Mouse (Mus musculus) embryonic facial prominence, embryonic 13.5 days (tissue): ENCODE measurements around the gene Dap3. TPM values are rescaled to one million over a fixed set of nuclear protein-coding genes. Genes with fewer than 3 reads are reported as not detected.

ENCODE experiments used
- ATAC-seq: fragments of 200-750 bp; cut with Nextera tagmentation; 2 replicates; pipeline ENCODE4 v1.8.0; 2017; ENCODE audit warnings: low read depth; ENCODE audit not compliant: insufficient number of reproducible peaks, insufficient read depth, low FRiP score, low TSS enrichment
- H3K27ac ChIP-seq: fragments of 300-500 bp; sonication (generic); 2 replicates; pipeline ENCODE4 v1.5.1; 2015; ENCODE audit warnings: moderate library complexity, mild to moderate bottlenecking, inconsistent platforms
- H3K27me3 ChIP-seq: fragments of 300-500 bp; sonication (generic); 2 replicates; pipeline ENCODE4 v1.6.1; 2015; ENCODE audit warnings: mild to moderate bottlenecking, inconsistent platforms
- H3K36me3 ChIP-seq: fragments of 300-500 bp; sonication (generic); 2 replicates; pipeline ENCODE4 v1.6.1; 2015; ENCODE audit warnings: mild to moderate bottlenecking, inconsistent platforms
- H3K4me1 ChIP-seq: fragments of 300-500 bp; sonication (generic); 2 replicates; pipeline ENCODE4 v1.6.1; 2015; ENCODE audit warnings: inconsistent platforms
- H3K4me2 ChIP-seq: fragments of 300-500 bp; sonication (generic); 2 replicates; pipeline ENCODE4 v1.6.1; 2015; ENCODE audit warnings: moderate library complexity, mild to moderate bottlenecking, inconsistent platforms
- H3K4me3 ChIP-seq: fragments of 300-500 bp; sonication (generic); 2 replicates; pipeline ENCODE4 v1.5.1; 2015; ENCODE audit warnings: mild to moderate bottlenecking, inconsistent platforms
- H3K9ac ChIP-seq: fragments of 300-500 bp; sonication (generic); 2 replicates; pipeline ENCODE4 v1.6.1; 2015; ENCODE audit warnings: mild to moderate bottlenecking, inconsistent platforms
- H3K9me3 ChIP-seq: fragments of 300-500 bp; sonication (generic); 2 replicates; pipeline ENCODE4 v1.6.1; 2016; ENCODE audit warnings: inconsistent platforms
- WGBS: fragments of 180-500 bp; shearing (Covaris S2); methylation state at CpG from one replicate; pipeline ENCODE4 v1.1.7; 2015; ENCODE audit warnings: mixed read lengths; 5-methylcytosine and 5-hydroxymethylcytosine counted together
- polyA plus RNA-seq: library from polyadenylated mRNA; unstranded; fragments of >200 nt; fragmentation: Nextera tagmentation; extraction: Ambion mirVana; gene quantifications from 2 replicates; pipeline ENCODE4 v1.2.1, GENCODE M21; 2015

Gene Dap3
- polyA plus RNA-seq, 1 experiment from 2014 or later, result 158 TPM

DNA sequence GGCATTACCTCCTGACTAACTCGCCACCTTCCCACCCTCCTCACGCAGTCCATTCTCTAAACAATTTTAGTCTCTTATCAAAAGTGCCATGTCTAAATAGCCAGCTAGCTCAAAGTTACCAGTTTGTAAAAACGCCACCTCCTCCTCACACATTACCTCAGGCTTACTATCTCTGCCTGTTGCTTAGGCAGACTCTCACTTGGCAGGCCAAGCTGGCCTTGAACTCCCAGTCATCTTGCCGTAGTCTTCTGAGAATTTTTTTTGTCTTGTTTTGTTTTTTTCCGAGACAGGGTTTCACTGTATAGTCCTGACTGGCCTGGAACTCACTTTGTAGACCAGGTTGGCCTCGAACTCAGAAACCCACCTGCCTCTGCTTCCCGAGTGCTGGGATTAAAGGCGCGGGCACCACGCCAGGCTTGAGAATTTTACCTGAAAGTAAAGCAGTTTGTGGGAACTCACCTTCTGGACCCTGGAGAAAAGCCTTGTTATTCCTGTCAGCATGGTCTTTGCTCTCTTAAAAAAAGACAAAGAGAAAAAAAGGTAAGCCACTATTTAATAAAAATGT lies 8.6 kb downstream of the Dap3 start:
- no peak overlapping the region for H3K4me2 ChIP-seq
- 91% methylated on average over 10 of the region's 10 CpGs for WGBS
- H3K27ac ChIP-seq, result no peak overlapping the region
- H3K36me3 ChIP-seq, result peaks cover 42% of the 10 kb centered on the region
- H3K9ac ChIP-seq, result no peak overlapping the region
- H3K4me3 ChIP-seq, result no peak overlapping the region
- no peaks in the 10 kb centered on the region for H3K27me3 ChIP-seq
- no peak for ATAC-seq
- H3K9me3 ChIP-seq, result no peaks in the 10 kb centered on the region
- H3K4me1 ChIP-seq, result 0 out of 2 replicates have a peak, but pooled peaks cover under 1% of the 10 kb centered on the region

DNA sequence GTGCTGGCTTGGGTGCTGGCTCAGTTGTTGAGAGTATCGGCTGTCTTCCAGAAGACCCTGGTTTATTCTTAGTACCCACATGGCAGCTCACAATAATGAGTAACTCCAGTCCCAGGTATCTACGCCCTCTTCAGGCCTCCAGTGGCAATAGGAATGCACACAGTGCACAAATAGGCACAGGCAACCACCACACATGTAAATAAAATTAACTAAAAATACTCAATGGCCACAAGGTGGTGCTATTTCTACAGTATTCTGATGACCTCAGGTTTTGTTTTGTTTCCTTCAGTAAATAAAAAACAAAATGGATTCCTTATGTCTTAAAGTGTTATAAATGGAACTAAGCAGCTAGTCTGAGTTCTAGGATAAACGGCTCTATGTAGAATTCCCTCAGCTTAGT lies 11.2 kb downstream of the Dap3 start:
- no peak overlapping the region for H3K4me2 ChIP-seq
- no peaks in the 10 kb centered on the region for H3K9me3 ChIP-seq
- 66% methylated on average over 3 of the region's 3 CpGs for WGBS
- peaks cover 69% of the 10 kb centered on the region for H3K36me3 ChIP-seq
- H3K4me3 ChIP-seq, result no peak overlapping the region
- no peaks in the 10 kb centered on the region for H3K4me1 ChIP-seq
- no peak for ATAC-seq
- no peak overlapping the region for H3K9ac ChIP-seq
- peak overlapping the region; percentile 23; the same call in 1 of the 2 replicates for H3K27ac ChIP-seq
- no peaks in the 10 kb centered on the region for H3K27me3 ChIP-seq

DNA sequence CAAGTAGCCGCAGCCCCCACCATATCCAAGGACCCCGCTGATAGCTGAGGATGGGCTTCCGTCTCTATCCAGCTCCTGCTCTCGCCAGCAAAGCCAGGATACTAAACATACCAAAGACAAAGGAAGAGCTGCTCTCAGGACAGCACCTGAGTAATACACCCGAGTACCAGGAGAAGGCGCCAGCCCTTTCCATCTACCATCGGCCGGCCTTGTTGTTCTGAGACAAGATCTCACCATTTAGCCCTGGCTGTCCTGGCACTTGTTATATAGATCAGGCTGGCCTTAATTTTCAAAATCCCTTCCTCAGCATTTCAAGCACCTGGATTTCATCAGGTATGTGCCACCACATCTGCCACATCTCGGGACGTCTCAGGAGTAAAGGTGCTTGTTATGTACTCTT lies 11.9 kb downstream of the Dap3 start:
- ATAC-seq, result no peak
- Histone ChIP-seq H3K9me3 (no peaks in the 10 kb centered on the region), H3K27me3 (no peaks in the 10 kb centered on the region), H3K27ac (no peak overlapping the region), H3K36me3 (peaks cover 75% of the 10 kb centered on the region), H3K9ac (no peak overlapping the region), H3K4me3 (no peak overlapping the region), H3K4me2 (no peak overlapping the region), H3K4me1 (no peaks in the 10 kb centered on the region)
- WGBS, result 89% methylated on average over 10 of the region's 10 CpGs

DNA sequence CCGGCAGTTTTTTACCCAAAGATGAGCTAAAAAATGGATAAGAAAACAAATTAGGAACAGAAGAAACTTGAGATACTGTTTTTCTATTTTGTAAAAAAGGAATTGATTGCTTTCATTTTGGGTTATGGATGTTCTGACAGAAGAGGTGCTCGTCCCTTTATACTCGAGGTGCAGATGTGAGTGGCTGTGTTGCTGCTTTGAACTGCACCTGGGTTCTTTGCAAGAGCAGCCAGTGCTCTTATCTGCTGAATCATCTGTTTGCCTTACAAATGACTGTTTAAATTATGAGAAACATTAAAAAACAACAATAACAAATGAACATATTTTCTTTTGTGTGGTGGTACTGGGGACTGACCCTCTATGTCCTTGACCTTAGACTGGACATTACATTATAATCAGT lies 21.5 kb downstream of the Dap3 start:
- Histone ChIP-seq H3K36me3 (peaks cover 94% of the 10 kb centered on the region), H3K27me3 (no peaks in the 10 kb centered on the region), H3K9me3 (no peaks in the 10 kb centered on the region), H3K4me2 (no peak overlapping the region), H3K9ac (no peak overlapping the region), H3K27ac (no peak overlapping the region), H3K4me1 (no peaks in the 10 kb centered on the region), H3K4me3 (no peak overlapping the region)
- no peak for ATAC-seq
- WGBS, result 88% methylated on average over 3 of the region's 3 CpGs

DNA sequence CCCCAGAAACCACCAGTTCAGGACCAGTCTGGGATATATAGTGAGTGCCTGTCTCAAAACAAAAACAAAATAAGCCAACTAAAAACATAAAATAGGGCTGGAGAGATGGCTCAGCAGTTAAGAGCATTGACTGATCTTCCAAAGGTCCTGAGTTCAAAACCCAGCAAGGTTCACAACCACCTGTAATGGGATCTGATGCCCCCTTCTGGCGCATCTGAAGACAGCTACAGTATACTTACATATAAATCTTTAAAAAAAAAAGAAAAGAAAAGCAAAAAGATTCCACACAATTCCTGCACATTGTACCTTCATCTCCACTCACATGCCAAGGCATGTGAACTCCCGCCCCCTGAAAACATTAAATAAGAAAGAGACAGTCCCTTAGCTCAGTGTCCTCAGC lies 25.3 kb downstream of the Dap3 start:
- Histone ChIP-seq H3K9me3 (no peaks in the 10 kb centered on the region; the same call in 1 of the 2 replicates), H3K36me3 (peaks cover 98% of the 10 kb centered on the region), H3K4me2 (no peak overlapping the region), H3K4me1 (no peaks in the 10 kb centered on the region), H3K4me3 (no peak overlapping the region), H3K27ac (no peak overlapping the region), H3K27me3 (no peaks in the 10 kb centered on the region), H3K9ac (no peak overlapping the region)
- 85% methylated on average over 2 of the region's 2 CpGs for WGBS
- no peak for ATAC-seq

GRCm38 (mm10) chr3:88923989-88924591 lies 26.9 kb downstream of the Dap3 start:
- no peak overlapping the region for H3K9ac ChIP-seq
- no peaks in the 10 kb centered on the region for H3K27me3 ChIP-seq
- no peak overlapping the region for H3K4me3 ChIP-seq
- H3K4me2 ChIP-seq, result no peak overlapping the region
- ATAC-seq, result no peak
- 91% methylated on average over 8 of the region's 8 CpGs for WGBS
- no peaks in the 10 kb centered on the region; the same call in 1 of the 2 replicates for H3K9me3 ChIP-seq
- peaks cover 87% of the 10 kb centered on the region for H3K36me3 ChIP-seq
- H3K4me1 ChIP-seq, result no peaks in the 10 kb centered on the region
- no peak overlapping the region for H3K27ac ChIP-seq

GRCm38 (mm10) chr3:88921411-88921810 lies 29.6 kb downstream of the Dap3 start:
- Histone ChIP-seq H3K4me2 (no peak overlapping the region), H3K9ac (no peak overlapping the region), H3K4me3 (no peak overlapping the region), H3K4me1 (no peaks in the 10 kb centered on the region), H3K27ac (no peak overlapping the region), H3K27me3 (no peaks in the 10 kb centered on the region), H3K36me3 (peaks cover 62% of the 10 kb centered on the region), H3K9me3 (no peaks in the 10 kb centered on the region; the same call in 1 of the 2 replicates)
- 96% methylated on average over 9 of the region's 9 CpGs for WGBS
- no peak for ATAC-seq

- Histone ChIP-seq H3K27ac (no peak overlapping the region), H3K9ac (no peak overlapping the region), H3K4me3 (no peak overlapping the region), H3K36me3 (peaks cover 37% of the 10 kb centered on the region), H3K27me3 (no peaks in the 10 kb centered on the region), H3K4me2 (no peak overlapping the region), H3K4me1 (peaks cover 7% of the 10 kb centered on the region), H3K9me3 (no peaks in the 10 kb centered on the region; the same call in 1 of the 2 replicates)
- 87% methylated on average over 13 of the region's 13 CpGs for WGBS
- no peak for ATAC-seq
These were observed 32.0 kb downstream of the Dap3 start for GRCm38 (mm10) chr3:88918981-88919380.

DNA sequence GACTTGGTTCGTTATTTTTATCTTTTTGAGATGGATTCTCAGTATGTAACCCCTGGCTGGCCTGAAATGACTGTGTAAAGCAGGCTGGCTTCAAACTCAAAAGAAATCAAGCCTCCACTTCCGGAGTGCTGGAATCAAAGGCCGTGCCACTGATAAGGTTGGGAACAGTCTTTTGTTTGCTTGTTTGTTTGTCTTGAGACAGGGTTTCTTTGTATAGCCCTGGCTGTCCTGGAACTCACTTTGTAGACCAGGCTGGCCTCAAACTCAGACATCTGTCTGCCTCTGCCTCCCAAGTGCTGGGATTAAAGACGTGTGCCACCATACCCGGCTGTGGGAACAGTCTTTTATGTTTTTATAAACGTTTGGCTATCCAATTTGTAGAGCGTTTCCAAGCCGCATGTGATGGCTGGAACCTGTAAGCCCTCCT lies 36.6 kb downstream of the Dap3 start:
- H3K27me3 ChIP-seq, result no peaks in the 10 kb centered on the region
- peak overlapping the region; percentile 86 for H3K27ac ChIP-seq
- H3K4me3 ChIP-seq, result peak overlapping the region; percentile 78
- WGBS, result 27% methylated on average over 8 of the region's 8 CpGs
- peaks cover 17% of the 10 kb centered on the region for H3K4me1 ChIP-seq
- peak overlapping the region; percentile 82 for H3K9ac ChIP-seq
- peaks cover 33% of the 10 kb centered on the region for H3K36me3 ChIP-seq
- peak overlapping the region; percentile 73 for H3K4me2 ChIP-seq
- ATAC-seq, result no peak
- H3K9me3 ChIP-seq, result no peaks in the 10 kb centered on the region

- peak within 1 kb of the TSS; percentile 86 for H3K27ac ChIP-seq
- ATAC-seq, result peak; percentile 93
- H3K4me2 ChIP-seq, result peak within 1 kb of the TSS; percentile 73
- H3K9me3 ChIP-seq, result no peaks in the 10 kb centered on the region
- H3K9ac ChIP-seq, result peak within 1 kb of the TSS; percentile 82
- peaks cover 38% of the 10 kb centered on the region for H3K36me3 ChIP-seq
- H3K4me3 ChIP-seq, result peak within 1 kb of the TSS; percentile 78
- WGBS, result under 1% methylated on average over 62 of the region's 62 CpGs
- H3K27me3 ChIP-seq, result no peaks in the 10 kb centered on the region
- peaks cover 17% of the 10 kb centered on the region for H3K4me1 ChIP-seq
These were observed 37.2 kb downstream of the Dap3 start, which contains the start of gene Msto1 for GRCm38 (mm10) chr3:88913511-88914383. TSS of gene Msto1 (minus strand) at chr3:88913999.

DNA sequence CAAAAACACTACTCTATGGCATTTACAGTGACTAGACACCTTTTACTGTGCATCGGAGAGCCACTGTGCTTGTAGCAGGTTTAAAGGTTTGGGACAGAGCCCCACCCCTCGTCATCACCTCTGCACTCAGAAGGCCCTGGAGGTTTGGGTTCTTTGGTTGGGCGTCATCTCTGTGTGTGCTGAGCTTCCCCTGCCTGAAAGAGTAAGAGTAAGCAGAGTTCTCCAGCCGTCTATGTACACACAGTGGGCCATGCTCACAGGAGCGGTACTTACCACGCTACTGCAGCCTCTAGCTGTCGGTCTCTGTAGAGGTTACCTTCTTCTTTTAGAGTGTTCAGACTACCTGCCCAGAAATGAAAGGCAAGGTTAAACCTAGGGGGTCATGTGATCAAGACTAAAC lies 38.4 kb downstream of the Dap3 start:
- no peak overlapping the region for H3K27ac ChIP-seq
- no peak for ATAC-seq
- H3K27me3 ChIP-seq, result no peaks in the 10 kb centered on the region
- no peaks in the 10 kb centered on the region for H3K9me3 ChIP-seq
- H3K9ac ChIP-seq, result no peak overlapping the region
- 89% methylated on average over 7 of the region's 7 CpGs for WGBS
- H3K4me1 ChIP-seq, result peaks cover 17% of the 10 kb centered on the region
- H3K4me3 ChIP-seq, result no peak overlapping the region; the same call in 1 of the 2 replicates
- peaks cover 50% of the 10 kb centered on the region for H3K36me3 ChIP-seq
- H3K4me2 ChIP-seq, result peak overlapping the region; percentile 73
